Comparison of ENCODE assay signal across 17 mouse cellular contexts in the genomic region with DNA sequence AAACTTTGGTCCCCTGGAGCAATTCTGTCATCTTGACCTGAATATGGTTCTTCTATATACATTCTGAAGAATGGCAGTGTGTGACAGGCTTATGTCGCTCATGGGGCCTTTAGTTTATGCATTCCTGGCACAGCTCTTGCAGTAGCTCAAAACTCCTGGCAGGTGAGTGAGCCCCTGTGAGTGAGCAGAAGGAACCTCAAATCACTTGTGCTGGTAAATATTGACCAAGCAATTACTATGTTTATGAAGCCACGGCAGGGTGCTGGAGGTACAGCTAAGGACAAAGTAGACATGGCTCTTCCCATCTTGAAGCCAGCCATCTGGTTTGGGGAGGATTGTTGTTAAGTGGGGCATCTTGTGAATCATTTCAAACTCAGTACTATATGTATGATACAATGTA.
DNase-seq lines count a peak whose midpoint lies in the region.
"Had no signal": no experiment of that assay in that cellular context is flagged by ENCODE, and none has a peak within 500 bp of the region (broad histone marks: within the 10 kb centered on the region; RNA-seq: fewer than 3 reads in every experiment).

No protein-coding gene starts in this region.

- DNase-seq in kidney, adult 18-20 months: peak; percentile 31
- no peak for DNase-seq in kidney, postnatal 36 days
- peak; percentile 44 to 58 for DNase-seq in lung, adult 18-20 months
- DNase-seq in lung, postnatal 4 days: no peak
- DNase-seq in lung, postnatal 25 days (ENCODE audit: low spot score): peak; percentile 64
- peak; percentile 56 for DNase-seq in lung, postnatal 36 days
- DNase-seq in layer of hippocampus, postnatal 25 days (ENCODE audit: extremely low spot score in 1 of 2, low spot score in 1 of 2): no peak
- DNase-seq in adrenal gland, postnatal 4 days (ENCODE audit: low spot score in 2 of 2): no peak
- DNase-seq: adrenal gland, postnatal 10 days; adrenal gland, postnatal 36 days; cerebellum, adult 11 months; cerebellum, adult 2 months; cerebellum, adult 9-11 months; cerebellum, postnatal 25 days; forebrain, postnatal 0 days; gastrocnemius, postnatal 10 days; gastrocnemius, postnatal 36 days had no signal

Comparison
In these comparisons a context has a peak if more than half of its experiments do, and no peak if none do; other contexts are left out.
1. DNase-seq: peak in kidney, adult 18-20 months (single experiment), lung, adult 18-20 months (2 of 2), lung, postnatal 25 days (single experiment) and lung, postnatal 36 days (single experiment); none in kidney, postnatal 36 days (0 of 2), lung, postnatal 4 days (0 of 2), layer of hippocampus, postnatal 25 days (0 of 2) and adrenal gland, postnatal 4 days (0 of 2).